Mouse (Mus musculus): ENCODE results near the gene Slc9a5. TPM values are rescaled to one million over a fixed set of nuclear protein-coding genes. Genes with fewer than 3 reads are reported as not detected.
A peak's percentile ranks its signal among the peaks of the same experiment; 100 is the strongest.

Slc9a5 gene
- polyA plus RNA-seq, 1 experiment from 2014 or later, result 6.0 TPM

DNA sequence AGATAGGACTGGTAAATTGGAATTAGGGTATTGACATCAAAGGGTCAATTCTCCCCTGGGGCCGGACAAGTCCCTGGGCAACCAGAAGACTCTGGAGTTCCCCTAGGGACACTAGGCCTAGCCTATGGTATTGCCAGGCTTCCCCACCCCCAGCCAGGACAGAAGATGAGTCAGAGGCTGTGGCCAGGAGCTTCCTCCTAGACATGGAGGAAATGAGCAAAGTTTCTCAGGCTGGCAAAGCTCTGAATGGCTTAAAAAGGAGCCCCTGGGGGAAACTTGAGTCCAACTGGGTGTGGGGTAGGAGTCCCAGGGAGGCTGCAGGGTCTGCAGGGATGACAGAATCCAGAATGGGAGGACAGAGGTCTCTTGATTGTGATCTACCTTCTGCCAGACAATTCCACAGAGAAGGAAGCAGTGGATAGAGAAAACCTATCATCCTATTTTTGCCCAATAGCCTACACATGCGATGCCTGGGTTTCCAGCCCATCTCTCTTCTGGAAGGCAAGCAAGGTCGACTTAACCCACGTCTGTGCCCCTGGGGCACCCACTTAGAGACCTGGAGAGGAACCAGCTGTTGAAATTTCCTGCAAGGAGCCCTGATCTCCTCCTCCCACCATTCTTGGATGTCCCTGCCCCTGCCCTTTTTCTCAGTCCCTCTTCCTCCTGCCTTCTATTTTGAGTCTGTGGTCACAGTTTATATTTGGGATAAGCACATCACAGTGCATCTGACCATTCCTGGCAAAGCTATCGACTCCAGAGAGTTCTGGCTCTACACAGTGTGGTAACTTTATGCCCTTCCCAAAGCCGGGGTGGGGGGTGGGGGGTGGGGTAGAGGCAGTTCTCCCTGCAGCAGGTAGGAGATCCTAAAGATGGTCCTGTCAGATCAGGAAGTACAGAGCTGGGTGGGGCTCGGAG lies 3.3 kb upstream of the Slc9a5 start:
- peaks cover 9% of the 10 kb centered on the region; the same call in 1 of the 2 replicates for H3K27me3 ChIP-seq
- H3K4me2 ChIP-seq, result peak overlapping the region; percentile 95
- no peaks in the 10 kb centered on the region for H3K9me3 ChIP-seq
- peaks cover 46% of the 10 kb centered on the region for H3K4me1 ChIP-seq
- peak overlapping the region; percentile 22; the same call in 1 of the 2 replicates for H3K27ac ChIP-seq
- no peak for ATAC-seq (ENCODE audit: insufficient number of reproducible peaks, insufficient read depth, low FRiP score, low TSS enrichment, low read depth)
- no peak overlapping the region for H3K4me3 ChIP-seq
- WGBS, result 39% methylated on average over 7 of the region's 7 CpGs
- H3K9ac ChIP-seq, result 0 out of 2 replicates have a peak overlapping the region, but pooled peaks have one; percentile 11
- H3K36me3 ChIP-seq, result 0 out of 2 replicates have a peak, but pooled peaks cover 4% of the 10 kb centered on the region

DNA sequence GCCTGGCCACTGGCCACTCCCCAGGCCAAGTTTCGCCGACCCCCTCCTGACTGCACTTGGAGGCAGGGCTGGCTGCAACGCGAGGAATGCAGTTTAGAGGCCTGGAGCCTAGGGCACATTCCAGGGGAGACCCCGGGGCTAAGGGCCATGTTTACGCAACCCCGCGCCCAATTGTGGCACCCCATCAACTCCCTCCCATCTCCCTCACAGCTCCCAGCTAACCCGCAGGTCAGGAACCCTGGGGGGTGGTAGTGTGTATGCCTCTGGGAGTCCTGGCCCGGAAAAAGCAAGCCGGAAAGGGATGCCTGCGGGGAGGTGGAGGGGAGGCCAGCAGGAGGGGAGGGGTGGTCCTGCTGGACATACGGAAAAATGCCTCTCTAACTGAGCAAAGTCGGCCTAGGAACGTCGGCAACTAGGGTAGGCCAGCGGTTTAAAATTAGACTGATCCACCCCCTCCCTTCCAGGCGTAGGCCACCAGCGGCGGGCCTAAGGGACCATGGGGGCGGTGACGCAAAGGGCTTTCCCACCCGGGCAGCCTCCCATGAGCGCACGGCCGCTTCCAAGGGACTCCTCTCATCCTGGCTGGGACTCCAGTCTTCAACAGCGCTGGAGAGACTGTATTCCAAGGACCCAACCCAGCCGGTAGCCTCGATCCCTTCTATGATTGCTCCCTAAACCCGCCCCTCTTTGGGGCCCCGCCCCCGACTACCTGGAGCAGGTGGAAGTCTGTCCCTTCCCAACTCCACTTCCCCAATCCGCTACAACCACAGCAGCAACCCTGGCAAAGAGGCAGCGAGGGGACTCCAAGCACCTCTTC lies 1.8 kb upstream of the Slc9a5 start:
- WGBS, result 2% methylated on average over 34 of the region's 34 CpGs
- Histone ChIP-seq H3K36me3 (no peaks in the 10 kb centered on the region), H3K9ac (peak overlapping the region; percentile 82), H3K27me3 (peaks cover 13% of the 10 kb centered on the region; the same call in 1 of the 2 replicates), H3K4me2 (peak overlapping the region; percentile 95), H3K4me1 (peaks cover 46% of the 10 kb centered on the region), H3K9me3 (no peaks in the 10 kb centered on the region), H3K27ac (peak overlapping the region; percentile 86), H3K4me3 (peak overlapping the region; percentile 73)
- ATAC-seq (ENCODE audit: insufficient number of reproducible peaks, insufficient read depth, low FRiP score, low TSS enrichment, low read depth), result no peak; the same call in 1 of the 2 replicates

DNA sequence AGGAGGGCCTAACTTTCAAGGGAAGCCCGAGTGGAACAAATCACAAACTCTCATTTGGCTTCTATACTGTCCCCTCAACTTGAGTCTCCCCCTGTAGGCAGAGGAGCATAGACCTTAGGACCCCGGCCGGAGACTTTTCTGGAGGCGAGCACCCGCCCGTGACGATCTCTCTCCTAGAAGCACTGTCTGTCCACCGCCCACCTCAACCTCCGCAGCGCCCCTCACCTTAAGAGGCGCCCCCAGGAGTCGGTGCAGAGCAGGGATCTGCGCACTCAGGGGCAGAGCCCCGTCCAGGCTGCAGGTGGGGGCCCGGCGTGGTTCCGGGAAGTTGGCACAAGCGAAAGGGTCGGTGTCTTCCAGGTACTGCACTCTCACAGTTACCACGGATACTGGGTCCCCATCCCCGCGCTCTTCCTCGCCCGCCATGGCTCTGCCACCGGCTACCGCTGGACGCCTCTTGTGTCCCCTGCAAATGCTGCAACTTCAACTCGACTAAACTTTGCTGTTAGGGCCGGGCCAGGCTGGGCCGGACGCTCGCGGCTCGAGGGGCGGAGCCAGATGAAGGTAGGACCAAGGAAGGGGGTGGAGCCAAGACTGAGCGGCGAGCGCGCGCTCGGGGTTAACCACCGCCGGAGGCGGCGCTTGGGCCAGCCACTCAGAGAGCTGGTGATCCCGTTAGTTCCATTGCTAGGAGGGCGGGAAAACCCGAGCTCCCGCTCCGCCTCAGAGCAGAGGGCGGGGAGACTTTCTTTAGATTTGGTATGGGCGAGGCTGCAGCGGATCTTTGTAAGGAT lies 1.0 kb upstream of the Slc9a5 start, which contains the start of gene Fhod1:
Fhod1 (minus strand) TSS at position 526 of the 794 bp plus-strand sequence.
- WGBS, result under 1% methylated on average over 53 of the region's 53 CpGs
- Histone ChIP-seq H3K4me1 (peaks cover 46% of the 10 kb centered on the region), H3K36me3 (no peaks in the 10 kb centered on the region), H3K9ac (peak within 1 kb of the TSS; percentile 82), H3K4me2 (peak within 1 kb of the TSS; percentile 95), H3K9me3 (no peaks in the 10 kb centered on the region), H3K4me3 (peak within 1 kb of the TSS; percentile 73), H3K27ac (peak within 1 kb of the TSS; percentile 86), H3K27me3 (peaks cover 13% of the 10 kb centered on the region; the same call in 1 of the 2 replicates)
- ATAC-seq (ENCODE audit: insufficient number of reproducible peaks, insufficient read depth, low FRiP score, low TSS enrichment, low read depth), result peak; percentile 84

DNA sequence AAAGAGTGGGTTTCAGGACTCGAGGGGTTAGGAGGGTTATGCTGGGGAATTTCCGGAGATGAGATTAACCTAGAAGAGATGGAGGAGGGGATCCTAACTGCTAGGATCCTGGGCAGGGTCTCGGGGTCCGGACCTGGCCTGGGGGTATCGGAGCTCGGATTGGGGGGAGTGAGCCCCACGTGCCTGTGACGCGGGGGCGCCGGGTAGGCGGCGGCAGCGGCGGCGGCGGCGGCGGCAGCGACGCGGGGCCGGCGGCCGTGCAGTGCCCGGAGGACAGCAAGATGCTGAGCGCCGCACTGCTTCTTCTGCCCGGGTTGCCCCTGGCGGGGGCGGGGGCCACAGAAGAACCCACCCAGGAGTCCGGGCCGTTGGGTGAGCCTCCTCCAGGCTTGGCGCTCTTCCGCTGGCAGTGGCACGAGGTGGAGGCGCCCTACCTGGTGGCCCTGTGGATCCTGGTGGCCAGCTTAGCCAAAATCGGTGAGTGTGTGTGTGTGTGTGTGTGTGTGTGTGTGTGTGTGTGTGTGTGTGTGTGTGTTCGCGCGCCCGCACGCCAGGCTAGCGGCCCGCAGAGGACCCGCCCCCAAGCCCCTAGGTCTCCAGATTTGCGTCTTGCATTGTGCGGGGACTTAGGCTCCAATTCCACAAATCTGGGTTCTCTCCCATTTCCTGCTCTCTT lies 591 bp downstream of the Slc9a5 start:
- H3K27me3 ChIP-seq, result peaks cover 13% of the 10 kb centered on the region; the same call in 1 of the 2 replicates
- under 1% methylated on average over 38 of the region's 48 CpGs for WGBS
- peak overlapping the region; percentile 95 for H3K4me2 ChIP-seq
- H3K4me3 ChIP-seq, result peak overlapping the region; percentile 73
- H3K9ac ChIP-seq, result peak overlapping the region; percentile 82
- H3K4me1 ChIP-seq, result peaks cover 45% of the 10 kb centered on the region
- no peak for ATAC-seq (ENCODE audit: insufficient number of reproducible peaks, insufficient read depth, low FRiP score, low TSS enrichment, low read depth)
- no peaks in the 10 kb centered on the region for H3K36me3 ChIP-seq
- peak overlapping the region; percentile 86 for H3K27ac ChIP-seq
- no peaks in the 10 kb centered on the region for H3K9me3 ChIP-seq

DNA sequence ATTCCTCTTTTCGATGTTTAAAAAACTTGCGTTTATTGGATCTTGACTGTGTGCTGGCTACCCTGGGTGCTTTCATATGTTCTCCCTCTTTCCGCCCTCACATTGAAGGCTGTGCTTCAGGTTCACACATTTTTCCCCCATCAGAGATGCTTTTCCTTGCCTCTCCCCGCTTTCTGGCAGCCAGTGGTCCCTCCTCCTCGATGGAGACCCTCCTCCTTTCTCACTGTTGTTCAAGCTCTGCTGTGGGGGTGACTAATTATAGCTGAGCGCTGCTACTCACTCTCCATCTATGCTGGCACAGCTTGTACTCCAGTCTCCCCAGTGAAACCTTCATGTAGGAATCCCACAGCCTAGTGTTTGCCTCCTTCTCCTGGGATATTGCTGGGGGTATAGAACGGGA lies 1.5 kb downstream of the Slc9a5 start:
- peak overlapping the region; percentile 73 for H3K4me3 ChIP-seq
- peaks cover 13% of the 10 kb centered on the region; the same call in 1 of the 2 replicates for H3K27me3 ChIP-seq
- peaks cover 36% of the 10 kb centered on the region for H3K4me1 ChIP-seq

DNA sequence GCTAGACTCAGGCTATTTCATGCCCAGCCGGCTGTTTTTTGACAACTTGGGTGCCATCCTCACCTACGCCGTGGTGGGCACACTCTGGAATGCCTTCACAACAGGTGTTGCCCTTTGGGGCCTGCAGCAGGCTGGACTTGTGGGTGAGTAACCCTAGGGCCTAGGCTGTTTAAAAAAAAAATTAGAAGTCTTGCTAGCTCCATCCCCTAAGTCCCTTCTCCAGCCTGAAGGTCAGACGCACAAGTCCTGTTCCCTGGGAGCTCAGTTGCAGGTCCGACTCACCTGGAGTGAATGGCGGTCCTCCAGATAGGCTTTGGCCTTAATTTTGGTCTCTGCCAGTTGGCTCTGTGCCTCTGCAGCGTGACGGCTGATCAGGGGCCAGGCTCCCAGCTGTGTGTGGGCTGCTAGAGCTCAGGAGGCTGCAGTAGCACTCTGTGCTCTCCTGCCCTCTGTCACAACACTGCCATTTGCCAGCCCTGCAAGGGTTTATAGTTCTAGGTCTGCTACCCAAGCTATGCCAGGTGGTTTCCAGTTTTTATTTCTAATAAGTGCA lies 5.0 kb downstream of the Slc9a5 start:
- Histone ChIP-seq H3K9ac (0 out of 2 replicates have a peak overlapping the region, but pooled peaks have one; percentile 8), H3K27me3 (peaks cover 13% of the 10 kb centered on the region; the same call in 1 of the 2 replicates), H3K4me3 (no peak overlapping the region), H3K27ac (no peak overlapping the region), H3K4me2 (no peak overlapping the region), H3K9me3 (no peaks in the 10 kb centered on the region), H3K4me1 (peaks cover 14% of the 10 kb centered on the region), H3K36me3 (peaks cover 33% of the 10 kb centered on the region)
- no peak for ATAC-seq (ENCODE audit: insufficient number of reproducible peaks, insufficient read depth, low FRiP score, low TSS enrichment, low read depth)
- WGBS, result 76% methylated on average over 8 of the region's 8 CpGs

More for the DNA sequence above, 1.5 kb downstream of the Slc9a5 start:
- ATAC-seq (ENCODE audit: insufficient number of reproducible peaks, insufficient read depth, low FRiP score, low TSS enrichment, low read depth), result no peak
- Histone ChIP-seq H3K4me2 (peak overlapping the region; percentile 95), H3K9ac (peak overlapping the region; percentile 82; the same call in 1 of the 2 replicates), H3K9me3 (no peaks in the 10 kb centered on the region), H3K36me3 (peaks cover under 1% of the 10 kb centered on the region; the same call in 1 of the 2 replicates), H3K27ac (no peak overlapping the region)
- 32% methylated on average over 7 of the region's 7 CpGs for WGBS

DNA sequence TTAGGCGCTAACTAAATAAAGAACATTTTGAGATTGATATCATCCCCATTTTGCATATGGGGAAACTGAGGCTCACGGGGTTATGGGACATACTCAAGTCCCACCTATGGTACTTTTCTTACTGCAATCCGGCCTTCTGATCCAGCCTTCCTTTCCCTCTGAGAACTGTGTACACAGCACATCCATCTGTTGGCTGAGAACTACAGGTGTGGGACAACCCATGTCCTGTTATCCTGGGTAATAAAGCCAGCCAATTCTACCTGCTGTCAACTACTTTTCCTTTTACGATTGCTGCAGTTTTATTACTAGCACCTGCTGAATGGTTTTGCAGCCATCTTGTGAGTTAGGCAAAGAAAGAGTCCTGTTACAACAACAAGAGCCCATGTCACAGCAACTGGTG lies 5.9 kb downstream of the Slc9a5 start:
- Histone ChIP-seq H3K9ac (no peak overlapping the region), H3K27ac (no peak overlapping the region), H3K27me3 (0 out of 2 replicates have a peak, but pooled peaks cover 10% of the 10 kb centered on the region), H3K4me3 (no peak overlapping the region), H3K4me1 (peaks cover 13% of the 10 kb centered on the region), H3K36me3 (peaks cover 36% of the 10 kb centered on the region), H3K4me2 (no peak overlapping the region), H3K9me3 (no peaks in the 10 kb centered on the region)
- ATAC-seq (ENCODE audit: insufficient number of reproducible peaks, insufficient read depth, low FRiP score, low TSS enrichment, low read depth), result no peak
- WGBS, result 89% methylated on average over 4 of the region's 4 CpGs

DNA sequence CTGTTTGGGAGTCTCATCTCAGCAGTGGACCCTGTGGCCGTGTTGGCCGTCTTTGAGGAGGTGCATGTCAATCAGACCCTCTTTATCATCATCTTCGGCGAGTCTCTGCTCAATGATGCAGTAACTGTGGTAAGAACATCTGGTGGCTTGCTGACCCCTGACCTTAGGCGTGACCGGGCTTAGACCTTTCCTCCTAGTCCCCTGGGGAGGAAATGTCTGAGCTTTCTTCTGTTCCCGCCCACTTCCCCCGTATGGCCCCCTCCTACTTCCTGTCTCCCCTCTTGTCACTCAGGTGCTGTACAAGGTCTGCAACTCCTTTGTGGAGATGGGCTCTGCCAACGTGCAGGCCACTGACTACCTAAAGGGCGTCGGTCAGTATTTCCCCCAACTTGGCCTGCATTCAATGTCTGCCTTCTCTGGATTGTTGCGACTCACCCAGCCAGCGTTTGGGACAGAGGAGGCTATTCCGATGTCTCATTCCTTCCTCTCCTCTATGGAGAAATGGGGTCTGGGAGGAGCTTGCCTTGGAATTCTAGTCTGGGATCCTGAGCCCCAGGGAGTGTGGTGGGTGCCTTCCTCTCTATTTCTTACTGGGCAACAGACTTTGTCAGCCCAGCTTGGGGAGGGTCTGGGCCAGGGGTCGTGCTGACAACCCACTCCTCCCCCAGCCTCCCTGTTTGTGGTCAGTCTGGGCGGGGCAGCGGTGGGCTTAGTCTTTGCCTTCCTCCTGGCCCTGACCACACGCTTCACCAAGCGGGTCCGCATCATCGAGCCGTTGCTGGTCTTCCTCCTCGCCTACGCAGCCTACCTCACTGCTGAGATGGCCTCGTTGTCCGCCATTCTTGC lies 6.8 kb downstream of the Slc9a5 start:
- H3K36me3 ChIP-seq, result peaks cover 36% of the 10 kb centered on the region
- 53% methylated on average over 26 of the region's 26 CpGs for WGBS
- no peak overlapping the region for H3K4me3 ChIP-seq

DNA sequence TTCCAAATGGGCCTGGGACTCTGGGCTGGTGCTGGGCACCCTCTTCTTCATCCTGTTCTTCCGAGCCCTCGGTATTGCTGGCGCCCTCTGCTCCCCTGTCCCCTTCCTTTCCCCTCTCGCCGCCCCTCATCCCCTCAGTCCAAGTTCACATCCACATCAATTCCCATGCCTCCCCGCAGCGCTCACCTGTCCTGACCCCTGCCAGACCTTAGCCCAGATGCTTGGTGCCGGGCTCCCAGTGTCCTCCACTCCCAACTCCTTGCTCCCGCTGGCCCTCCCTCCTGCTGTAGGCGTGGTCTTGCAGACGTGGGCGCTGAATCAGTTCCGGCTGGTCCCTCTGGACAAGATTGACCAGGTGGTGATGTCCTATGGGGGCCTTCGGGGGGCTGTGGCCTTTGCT lies 8.0 kb downstream of the Slc9a5 start:
- H3K27me3 ChIP-seq, result no peaks in the 10 kb centered on the region
- H3K9me3 ChIP-seq, result no peaks in the 10 kb centered on the region
- no peak overlapping the region for H3K9ac ChIP-seq
- H3K4me1 ChIP-seq, result peaks cover 2% of the 10 kb centered on the region; the same call in 1 of the 2 replicates
- H3K27ac ChIP-seq, result no peak overlapping the region
- no peak for ATAC-seq (ENCODE audit: insufficient number of reproducible peaks, insufficient read depth, low FRiP score, low TSS enrichment, low read depth)
- no peak overlapping the region for H3K4me3 ChIP-seq
- no peak overlapping the region for H3K4me2 ChIP-seq
- peaks cover 40% of the 10 kb centered on the region for H3K36me3 ChIP-seq
- WGBS, result 85% methylated on average over 14 of the region's 14 CpGs

More for the DNA sequence above, 6.8 kb downstream of the Slc9a5 start:
- Histone ChIP-seq H3K27ac (no peak overlapping the region), H3K27me3 (0 out of 2 replicates have a peak, but pooled peaks cover 3% of the 10 kb centered on the region), H3K9ac (no peak overlapping the region), H3K9me3 (no peaks in the 10 kb centered on the region), H3K4me2 (no peak overlapping the region), H3K4me1 (peaks cover 5% of the 10 kb centered on the region)
- ATAC-seq (ENCODE audit: insufficient number of reproducible peaks, insufficient read depth, low FRiP score, low TSS enrichment, low read depth), result no peak
